Mouse (Mus musculus): Measurements from ENCODE around the gene Fam57b. TPM values are rescaled to one million over a fixed set of nuclear protein-coding genes. Genes with fewer than 3 reads are reported as not detected.

Fam57b gene
- 36.8 and 40.6 TPM in 2 replicates for polyA plus RNA-seq (2015; fragmentation: Nextera tagmentation; extraction: Ambion mirVana)

DNA sequence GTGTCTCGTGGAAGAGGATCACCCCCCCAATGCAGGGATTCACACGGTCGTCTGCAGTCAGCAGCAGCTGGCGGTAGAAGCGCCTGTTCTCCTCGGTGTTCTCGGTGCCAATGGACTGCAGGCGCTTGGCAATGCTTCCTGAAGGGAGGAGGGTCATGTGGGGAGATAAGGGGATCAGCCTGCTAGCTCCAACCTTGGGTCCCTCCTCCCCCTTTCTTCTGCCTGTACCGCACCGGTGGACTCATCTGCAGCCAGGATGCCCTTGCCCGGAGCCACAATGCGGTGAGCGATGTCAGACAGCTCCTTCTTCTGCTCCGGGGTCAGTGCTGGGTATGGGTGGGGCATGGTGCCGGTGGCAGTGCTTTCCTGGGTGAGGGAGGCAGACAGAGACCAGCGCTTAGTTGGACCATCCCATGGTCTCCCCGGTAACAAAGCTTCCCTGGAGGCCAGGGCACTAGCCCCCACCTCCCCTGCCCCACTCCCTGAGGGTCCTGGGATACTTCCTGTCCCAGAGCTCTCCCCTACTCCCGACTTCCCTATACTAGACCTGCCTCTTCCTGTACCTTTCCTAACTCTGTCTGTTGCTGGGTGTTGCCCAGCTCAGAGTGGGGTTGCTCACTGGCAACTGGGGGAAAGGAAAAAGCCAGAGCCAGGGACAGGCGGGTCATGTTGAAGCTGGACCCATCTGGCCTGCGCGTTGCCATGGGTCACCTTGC is at the start of gene Fam57b:
Gene Fam57b (plus strand): TSS at position 258 of the 716 bp plus-strand sequence.
- H3K9ac ChIP-seq: peak within 1 kb of the TSS; percentile 93
- H3K4me1 ChIP-seq (replicated peaks): peaks cover 51% of the 10 kb centered on the region
- peak within 1 kb of the TSS; percentile 88 for H3K4me3 ChIP-seq
- H3K36me3 ChIP-seq: peaks cover 32% of the 10 kb centered on the region
- H3K27me3 ChIP-seq: no peaks in the 10 kb centered on the region
- H3K27ac ChIP-seq (replicated peaks): peak within 1 kb of the TSS; percentile 96
- H3K4me2 ChIP-seq: peak within 1 kb of the TSS; percentile 87
- 28% methylated on average over 21 of the region's 21 CpGs for WGBS
- no peak for ATAC-seq (ENCODE audit: low read depth)
- H3K9me3 ChIP-seq: no peaks in the 10 kb centered on the region

DNA sequence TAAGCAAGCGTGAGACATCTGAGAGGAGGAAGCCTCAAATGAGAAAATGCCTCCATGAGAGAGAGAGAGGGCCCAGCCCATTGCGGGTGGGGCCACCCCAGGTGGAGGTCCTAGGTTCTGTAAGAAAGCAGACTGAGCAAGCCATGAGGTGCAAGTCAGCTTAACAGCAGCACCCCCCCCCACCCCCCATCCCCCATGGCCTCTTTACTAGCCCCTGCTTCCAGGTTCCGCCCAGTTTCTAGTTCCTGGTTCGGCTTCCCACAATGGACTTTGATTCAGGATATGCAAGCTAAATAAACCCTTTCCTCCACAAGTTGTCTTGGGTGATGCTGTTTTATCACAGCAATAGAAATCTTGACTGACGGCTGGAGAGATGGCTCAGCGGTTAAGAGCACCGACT is 48.6 kb upstream of the Fam57b start:
- Histone ChIP-seq H3K4me1 (replicated peaks) (no peaks in the 10 kb centered on the region), H3K27ac (replicated peaks) (no peak overlapping the region), H3K9me3 (no peaks in the 10 kb centered on the region), H3K4me3 (no peak overlapping the region), H3K36me3 (no peaks in the 10 kb centered on the region), H3K9ac (no peak overlapping the region), H3K4me2 (no peak overlapping the region), H3K27me3 (no peaks in the 10 kb centered on the region)
- 72% methylated on average over 7 of the region's 7 CpGs for WGBS
- ATAC-seq (ENCODE audit: low read depth): no peak

DNA sequence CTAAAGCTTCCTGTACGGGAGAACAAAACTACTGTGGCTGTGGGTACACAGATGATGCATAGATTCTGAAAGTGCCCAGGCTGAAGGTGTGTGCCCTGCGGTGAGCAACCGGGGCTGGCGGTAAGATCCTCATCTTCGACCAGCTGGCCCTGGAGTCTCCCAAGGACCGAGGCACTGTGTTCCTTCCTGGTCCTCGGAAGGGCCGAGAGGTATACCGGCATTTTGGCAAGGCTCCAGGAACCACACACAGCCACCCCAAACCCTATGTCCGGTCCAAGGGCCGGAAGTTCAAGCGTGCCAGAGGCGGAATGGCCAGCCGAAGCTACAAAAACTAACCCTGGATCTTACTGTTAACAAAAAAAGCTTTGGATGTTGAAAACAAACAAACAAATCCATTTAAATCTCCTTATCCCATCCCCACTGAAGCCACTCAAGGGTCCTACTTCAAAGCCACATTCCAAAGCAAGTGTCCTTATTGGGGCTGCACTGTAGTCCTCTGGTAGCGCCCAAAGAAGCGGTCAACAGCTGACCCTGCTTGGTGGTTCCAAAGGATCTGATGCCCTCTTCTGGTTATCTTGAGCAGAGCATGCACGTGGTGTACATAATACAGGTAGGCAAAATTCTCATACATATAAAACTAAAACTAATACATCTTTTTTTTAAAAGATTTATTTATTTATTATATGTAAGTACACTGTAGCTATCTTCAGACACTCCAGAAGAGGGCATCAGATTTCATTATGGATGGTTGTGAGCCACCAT is 47.7 kb upstream of the Fam57b start:
- Histone ChIP-seq H3K4me2 (no peak overlapping the region), H3K36me3 (no peaks in the 10 kb centered on the region)
- WGBS: 95% methylated on average over 17 of the region's 17 CpGs

DNA sequence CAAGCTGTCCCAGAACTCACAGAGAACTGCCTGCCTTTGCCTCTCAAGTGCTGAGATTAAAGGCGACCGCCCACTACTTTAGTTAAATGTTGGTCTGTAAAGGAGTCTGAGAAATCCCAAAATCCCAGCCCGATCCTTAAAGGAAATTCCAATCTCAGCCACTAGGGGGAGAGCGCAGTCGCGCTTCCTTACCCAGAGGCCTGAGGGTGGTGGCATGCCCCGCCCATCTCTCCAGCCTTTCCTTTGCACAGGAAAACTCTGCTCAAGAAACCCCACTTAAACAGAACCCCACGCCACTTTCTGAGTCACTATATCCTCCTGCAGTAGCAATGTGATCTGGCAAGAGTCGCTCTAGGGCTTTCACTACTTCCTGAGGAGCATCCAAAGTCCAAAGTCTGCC is 42.6 kb upstream of the Fam57b start:
- no peak overlapping the region for H3K4me3 ChIP-seq
- no peak overlapping the region; the same call in 1 of the 2 replicates for H3K9ac ChIP-seq
- H3K4me1 ChIP-seq (replicated peaks): peaks cover 12% of the 10 kb centered on the region
- no peaks in the 10 kb centered on the region for H3K9me3 ChIP-seq
- 1% methylated on average over 9 of the region's 9 CpGs for WGBS
- no peaks in the 10 kb centered on the region for H3K27me3 ChIP-seq
- peak; percentile 36; the same call in 1 of the 2 replicates for ATAC-seq (ENCODE audit: low read depth)
- H3K4me2 ChIP-seq: peak overlapping the region; percentile 19
- no peak overlapping the region for H3K27ac ChIP-seq (replicated peaks)
- no peaks in the 10 kb centered on the region for H3K36me3 ChIP-seq

More for the DNA sequence above, 47.7 kb upstream of the Fam57b start:
- Histone ChIP-seq H3K27me3 (no peaks in the 10 kb centered on the region), H3K27ac (replicated peaks) (no peak overlapping the region), H3K9ac (no peak overlapping the region), H3K4me1 (replicated peaks) (peaks cover 5% of the 10 kb centered on the region; the same call in 1 of the 2 replicates), H3K4me3 (no peak overlapping the region), H3K9me3 (no peaks in the 10 kb centered on the region)
- no peak for ATAC-seq (ENCODE audit: low read depth)

DNA sequence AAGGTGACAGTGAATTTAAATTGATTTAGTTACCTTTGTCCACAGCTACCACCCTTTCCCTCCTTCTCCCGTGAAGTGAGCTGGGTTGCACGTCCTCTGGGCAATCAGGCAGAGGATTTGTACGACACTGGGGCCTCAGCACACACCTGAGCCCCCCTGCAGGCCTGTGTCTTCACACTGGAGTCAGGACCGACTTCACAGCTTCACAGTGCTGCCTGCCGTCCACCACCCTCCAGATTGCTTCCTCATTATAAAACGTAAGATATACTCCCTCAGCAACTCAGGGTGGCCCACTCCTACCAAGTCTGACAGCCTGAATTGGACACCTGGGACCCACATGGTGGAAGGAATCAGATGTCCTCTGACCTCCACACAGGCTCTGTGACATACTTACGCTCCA is 38.9 kb upstream of the Fam57b start:
- peak; percentile 8; the same call in 1 of the 2 replicates for ATAC-seq (ENCODE audit: low read depth)
- H3K9ac ChIP-seq: no peak overlapping the region
- no peak overlapping the region for H3K4me3 ChIP-seq
- no peaks in the 10 kb centered on the region for H3K9me3 ChIP-seq
- 55% methylated on average over 7 of the region's 7 CpGs for WGBS
- no peaks in the 10 kb centered on the region for H3K27me3 ChIP-seq
- peaks cover 7% of the 10 kb centered on the region; the same call in 1 of the 2 replicates for H3K36me3 ChIP-seq
- no peak overlapping the region for H3K4me2 ChIP-seq
- H3K4me1 ChIP-seq (replicated peaks): peaks cover 48% of the 10 kb centered on the region
- peak overlapping the region; percentile 92; the same call in 1 of the 2 replicates for H3K27ac ChIP-seq (replicated peaks)

DNA sequence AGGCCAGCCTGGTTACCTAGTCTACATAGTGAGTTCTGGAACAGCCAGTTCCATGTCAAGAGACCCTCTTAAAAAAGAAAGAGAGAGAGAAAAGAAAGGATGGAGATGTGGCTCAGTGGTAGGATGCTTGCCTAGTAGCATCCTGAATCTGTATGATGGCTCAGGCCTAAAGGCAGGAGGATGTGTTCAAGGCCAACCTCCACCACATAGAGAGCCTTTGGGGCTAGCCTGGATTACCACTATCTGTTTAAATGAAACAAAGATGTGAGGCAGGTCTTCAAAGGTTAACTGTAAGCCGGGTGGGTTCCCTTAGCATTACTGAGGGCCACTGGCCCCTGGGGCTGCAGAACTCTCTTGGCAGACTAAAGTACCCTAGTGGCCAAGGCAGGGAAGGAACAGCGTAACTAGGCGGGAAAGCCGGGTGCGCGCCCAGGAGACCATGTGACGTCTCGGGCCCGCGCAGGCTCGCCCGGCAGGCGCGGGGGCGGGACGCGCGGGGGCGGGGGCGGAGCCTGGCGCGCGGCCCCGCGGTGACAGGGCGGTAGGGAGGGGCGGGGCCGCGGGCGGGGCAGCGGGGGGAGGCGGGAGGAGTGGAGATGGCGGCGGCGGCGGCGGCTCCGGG is 38.3 kb upstream of the Fam57b start, which contains the start of gene Mapk3:
Gene Mapk3 (plus strand): TSS at position 552 of the 622 bp plus-strand sequence.
- ATAC-seq (ENCODE audit: low read depth): peak; percentile 64
- Histone ChIP-seq H3K9me3 (no peaks in the 10 kb centered on the region), H3K4me1 (replicated peaks) (peaks cover 48% of the 10 kb centered on the region), H3K27ac (replicated peaks) (peak within 1 kb of the TSS; percentile 92), H3K9ac (peak within 1 kb of the TSS; percentile 91), H3K36me3 (peaks cover 13% of the 10 kb centered on the region), H3K4me3 (peak within 1 kb of the TSS; percentile 80), H3K27me3 (no peaks in the 10 kb centered on the region), H3K4me2 (peak within 1 kb of the TSS; percentile 90)
- under 1% methylated on average over 27 of the region's 38 CpGs for WGBS

DNA sequence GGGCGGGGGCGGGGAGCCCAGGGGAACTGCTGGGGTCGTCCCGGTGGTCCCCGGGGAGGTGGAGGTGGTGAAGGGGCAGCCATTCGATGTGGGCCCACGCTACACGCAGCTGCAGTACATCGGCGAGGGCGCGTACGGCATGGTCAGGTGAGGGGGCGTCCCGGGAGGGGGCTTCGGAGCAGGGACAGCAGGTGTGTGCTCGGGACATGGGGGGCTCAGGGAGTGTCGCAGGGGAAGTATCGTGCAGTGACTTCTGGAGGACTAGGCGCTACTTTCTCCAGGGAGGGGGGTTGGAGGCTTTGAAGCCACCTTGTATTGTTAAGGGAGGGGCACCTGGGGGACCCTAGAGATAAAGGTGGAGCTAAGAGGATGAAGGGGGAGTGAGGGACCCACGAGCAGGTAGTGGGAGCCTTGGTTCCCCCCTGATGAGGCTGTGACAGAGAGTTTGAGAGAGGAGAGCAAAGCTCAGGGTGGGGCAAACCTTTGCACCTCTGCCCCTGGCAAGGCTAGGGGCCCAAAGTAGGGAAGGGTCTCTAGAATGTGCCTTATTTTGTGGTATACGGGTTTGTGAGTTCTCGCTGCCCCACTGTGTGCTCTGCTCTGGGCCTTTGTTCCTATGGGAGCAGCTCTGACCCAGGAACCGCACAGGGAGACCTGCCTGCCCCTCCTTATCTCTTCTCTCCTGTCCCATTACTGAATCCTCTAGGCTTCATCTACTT is 37.6 kb upstream of the Fam57b start:
- WGBS: under 1% methylated on average over 24 of the region's 24 CpGs
- Histone ChIP-seq H3K9ac (peak overlapping the region; percentile 91), H3K27ac (replicated peaks) (peak overlapping the region; percentile 92), H3K27me3 (no peaks in the 10 kb centered on the region), H3K9me3 (no peaks in the 10 kb centered on the region), H3K4me2 (peak overlapping the region; percentile 90), H3K4me1 (replicated peaks) (peaks cover 43% of the 10 kb centered on the region), H3K4me3 (peak overlapping the region; percentile 80), H3K36me3 (peaks cover 20% of the 10 kb centered on the region)
- ATAC-seq (ENCODE audit: low read depth): peak; percentile 70

DNA sequence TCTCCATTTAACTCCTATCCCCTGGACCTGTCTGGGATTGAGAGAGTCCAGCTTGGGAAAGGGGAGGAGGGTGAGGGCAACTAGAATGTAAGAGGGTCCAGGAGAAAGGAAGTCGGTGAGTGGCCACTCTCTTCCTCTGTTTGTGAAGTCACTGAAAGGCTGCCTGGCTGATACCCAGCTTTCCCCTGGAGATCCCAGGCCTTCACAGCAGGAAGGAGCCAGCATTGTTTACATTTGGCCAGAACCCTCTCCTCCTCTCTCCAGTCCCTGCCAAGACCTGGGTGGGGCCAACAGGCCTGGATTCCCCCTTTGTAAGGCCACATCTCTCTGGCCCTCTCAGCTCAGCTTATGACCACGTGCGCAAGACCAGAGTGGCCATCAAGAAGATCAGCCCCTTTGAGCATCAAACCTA is 37.1 kb upstream of the Fam57b start:
- peak overlapping the region; percentile 80 for H3K4me3 ChIP-seq
- H3K27me3 ChIP-seq: no peaks in the 10 kb centered on the region
- peak overlapping the region; percentile 92 for H3K27ac ChIP-seq (replicated peaks)
- H3K9ac ChIP-seq: peak overlapping the region; percentile 91
- H3K9me3 ChIP-seq: no peaks in the 10 kb centered on the region
- H3K4me2 ChIP-seq: peak overlapping the region; percentile 90
- WGBS: 27% methylated on average over 3 of the region's 3 CpGs
- peaks cover 26% of the 10 kb centered on the region for H3K36me3 ChIP-seq
- peaks cover 43% of the 10 kb centered on the region for H3K4me1 ChIP-seq (replicated peaks)
- ATAC-seq (ENCODE audit: low read depth): peak; percentile 20

DNA sequence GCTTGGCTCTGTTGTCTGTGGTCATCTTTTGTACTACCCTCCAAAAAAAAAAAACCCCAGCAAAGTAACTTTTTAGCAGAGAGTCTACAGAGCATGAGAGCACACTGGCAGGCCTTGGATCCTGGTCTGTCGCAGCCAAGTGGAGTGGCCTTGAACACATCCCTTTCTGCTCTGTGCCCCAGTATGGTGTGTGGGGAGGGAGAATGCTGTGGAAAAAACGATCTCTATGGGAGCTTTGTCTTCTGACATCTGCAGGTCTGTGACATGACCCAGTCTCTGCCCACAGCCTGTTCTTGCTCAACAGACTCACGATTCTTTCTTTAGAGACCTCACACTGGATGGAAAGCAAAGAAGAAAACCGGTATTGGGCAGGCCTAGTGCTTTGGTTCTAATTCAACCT is 36.5 kb upstream of the Fam57b start:
- no peaks in the 10 kb centered on the region for H3K9me3 ChIP-seq
- H3K9ac ChIP-seq: peak overlapping the region; percentile 91
- WGBS: 62% methylated on average over 4 of the region's 4 CpGs
- peak overlapping the region; percentile 80 for H3K4me3 ChIP-seq
- H3K36me3 ChIP-seq: peaks cover 31% of the 10 kb centered on the region
- ATAC-seq (ENCODE audit: low read depth): no peak
- H3K27ac ChIP-seq (replicated peaks): peak overlapping the region; percentile 92
- H3K4me1 ChIP-seq (replicated peaks): peaks cover 43% of the 10 kb centered on the region
- H3K4me2 ChIP-seq: peak overlapping the region; percentile 90
- no peaks in the 10 kb centered on the region for H3K27me3 ChIP-seq

DNA sequence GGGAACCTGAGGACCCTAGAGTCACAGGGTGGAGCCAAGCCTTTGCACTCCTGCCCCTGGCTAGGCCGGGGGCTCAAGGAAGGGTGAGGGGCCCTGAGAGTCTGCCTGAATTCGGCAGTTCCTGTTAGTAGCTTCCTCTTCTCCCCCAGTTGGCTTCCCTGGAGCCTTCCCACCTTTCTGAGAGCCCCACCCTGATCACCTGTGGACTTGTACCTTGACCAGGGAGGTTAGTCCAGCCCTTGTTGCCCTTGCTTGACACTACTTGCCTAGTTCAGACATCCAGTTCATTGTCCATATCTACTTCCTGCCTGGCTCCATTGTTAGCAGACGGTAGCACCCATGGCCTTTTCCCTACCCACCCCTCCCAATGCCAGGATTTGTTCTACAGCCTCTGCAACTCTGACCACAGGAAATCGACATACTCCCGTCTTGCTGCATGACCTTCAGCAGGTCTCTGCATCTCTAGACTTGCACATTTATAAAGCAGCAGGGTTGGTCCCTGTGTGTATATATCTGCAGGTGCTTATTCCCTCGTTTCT is 35.9 kb upstream of the Fam57b start:
- ATAC-seq (ENCODE audit: low read depth): no peak
- peak overlapping the region; percentile 26; the same call in 1 of the 2 replicates for H3K9ac ChIP-seq
- peak overlapping the region; percentile 80; the same call in 1 of the 2 replicates for H3K4me3 ChIP-seq
- H3K4me1 ChIP-seq (replicated peaks): peaks cover 43% of the 10 kb centered on the region
- WGBS: 79% methylated on average over 6 of the region's 6 CpGs
- 0 out of 2 replicates have a peak overlapping the region, but pooled peaks have one; percentile 92 for H3K27ac ChIP-seq (replicated peaks)
- H3K4me2 ChIP-seq: peak overlapping the region; percentile 90
- no peaks in the 10 kb centered on the region for H3K27me3 ChIP-seq
- H3K36me3 ChIP-seq: peaks cover 38% of the 10 kb centered on the region
- H3K9me3 ChIP-seq: no peaks in the 10 kb centered on the region

DNA sequence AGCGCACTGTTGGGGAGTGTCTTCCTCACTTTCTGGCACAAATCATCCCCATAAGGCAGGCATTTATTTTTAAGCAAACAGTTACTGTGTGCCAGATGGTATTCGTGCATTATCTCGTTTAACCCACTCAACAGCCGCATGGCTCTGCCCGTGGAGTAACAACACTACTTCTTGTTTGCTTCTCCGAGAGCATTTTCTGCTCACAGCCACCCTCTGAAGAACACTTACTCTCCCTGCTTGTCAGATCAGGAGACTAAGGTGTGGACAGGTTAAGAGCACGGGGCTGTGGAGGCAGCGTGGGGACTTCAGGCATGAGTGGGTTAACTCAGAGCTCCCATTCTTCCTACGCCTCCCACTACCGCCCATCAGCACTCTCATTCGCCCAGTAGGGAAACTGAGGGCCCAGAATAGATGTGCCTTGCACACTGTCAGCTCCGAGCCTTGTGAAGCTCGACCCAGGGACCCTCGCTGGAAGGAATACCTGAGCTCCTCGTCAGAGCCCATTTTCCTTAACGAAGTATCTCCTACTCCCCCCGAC is 34.9 kb upstream of the Fam57b start:
- ATAC-seq (ENCODE audit: low read depth): no peak
- H3K36me3 ChIP-seq: peaks cover 47% of the 10 kb centered on the region
- WGBS: 69% methylated on average over 17 of the region's 17 CpGs
- 0 out of 2 replicates have a peak overlapping the region, but pooled peaks have one; percentile 4 for H3K4me3 ChIP-seq
- peak overlapping the region; percentile 10; the same call in 1 of the 2 replicates for H3K27ac ChIP-seq (replicated peaks)
- no peaks in the 10 kb centered on the region for H3K27me3 ChIP-seq
- H3K4me1 ChIP-seq (replicated peaks): peaks cover 43% of the 10 kb centered on the region
- peak overlapping the region; percentile 20 for H3K4me2 ChIP-seq
- H3K9me3 ChIP-seq: no peaks in the 10 kb centered on the region
- peak overlapping the region; percentile 51 for H3K9ac ChIP-seq

Data from neural tube, embryonic 13.5 days (tissue).